Mouse (Mus musculus): ENCODE data around the gene Clasp1.

Clasp1 gene

GRCm38 (mm10) chr1:118501691-118502090, 112.8 kb downstream of the Clasp1 start:
- DNase-seq: no peak

- no peak for DNase-seq
Observed at GRCm38 (mm10) chr1:118505746-118506145, 116.9 kb downstream of the Clasp1 start.

DNA sequence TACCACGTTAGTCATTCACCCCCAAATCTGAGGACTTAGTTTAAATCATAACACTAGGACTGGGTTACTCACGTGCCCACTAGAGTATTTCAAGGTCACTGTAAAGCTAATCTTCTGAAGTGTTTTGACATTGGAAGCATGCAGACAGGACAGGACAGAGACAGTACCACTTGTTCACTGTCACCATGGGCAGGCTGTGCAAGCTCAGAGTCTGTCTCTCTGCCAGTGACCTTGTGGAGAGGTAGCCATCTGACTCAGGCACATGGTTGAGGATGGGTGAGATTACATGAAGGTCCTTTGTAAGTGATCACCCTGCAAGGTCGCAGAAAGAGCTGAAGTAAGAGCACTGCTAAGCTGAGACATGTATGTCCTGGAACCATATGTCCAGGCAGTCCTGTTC, 122.1 kb downstream of the Clasp1 start:
- DNase-seq: no peak

GRCm38 (mm10) chr1:118511738-118512530, 123.1 kb downstream of the Clasp1 start:
- DNase-seq: no peak

- no peak for DNase-seq
Observed at GRCm38 (mm10) chr1:118516256-118516655, 127.4 kb downstream of the Clasp1 start.

DNA sequence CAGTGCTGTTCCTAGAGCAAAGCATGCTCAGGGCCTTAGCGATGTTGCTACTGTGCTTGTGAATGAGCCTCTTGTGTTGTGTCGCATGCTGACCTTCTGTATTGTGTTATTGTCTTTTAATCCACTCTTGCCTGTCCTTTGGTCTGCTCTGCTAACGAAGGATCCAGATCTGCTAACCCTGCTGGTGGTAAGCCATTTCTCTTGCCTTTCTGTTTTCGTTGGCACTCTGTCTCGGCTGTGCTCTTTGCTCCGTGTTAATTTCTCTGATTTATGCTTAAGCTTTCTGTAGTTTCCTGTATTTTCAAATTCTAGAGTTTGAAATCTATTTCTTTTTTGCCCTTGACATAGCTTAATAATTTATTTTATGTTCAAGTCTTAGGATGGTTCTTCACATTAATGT, 134.3 kb downstream of the Clasp1 start:
- DNase-seq: no peak

DNA sequence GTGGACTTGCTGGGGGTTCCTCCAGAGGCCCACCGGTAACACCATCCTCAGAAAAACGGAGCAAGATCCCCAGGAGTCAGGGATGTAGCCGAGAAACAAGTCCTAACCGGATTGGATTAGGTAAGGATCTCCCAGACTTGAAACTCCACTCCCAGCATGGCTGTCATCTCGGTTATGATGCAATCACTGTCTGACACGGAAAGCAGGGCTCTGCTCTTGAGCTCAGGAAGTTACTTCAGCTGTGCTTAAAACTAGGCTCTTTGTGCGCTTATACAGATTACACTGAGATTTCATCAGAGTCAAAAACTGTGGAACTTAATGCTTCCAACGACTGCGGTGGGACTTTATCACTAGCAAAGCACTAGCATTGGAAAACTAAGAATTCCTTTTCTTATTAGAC, 136.5 kb downstream of the Clasp1 start:
- DNase-seq: no peak

- DNase-seq: peak in 1 of 2 experiments; percentile 18
Observed at GRCm38 (mm10) chr1:118529213-118529612, 140.4 kb downstream of the Clasp1 start.

DNA sequence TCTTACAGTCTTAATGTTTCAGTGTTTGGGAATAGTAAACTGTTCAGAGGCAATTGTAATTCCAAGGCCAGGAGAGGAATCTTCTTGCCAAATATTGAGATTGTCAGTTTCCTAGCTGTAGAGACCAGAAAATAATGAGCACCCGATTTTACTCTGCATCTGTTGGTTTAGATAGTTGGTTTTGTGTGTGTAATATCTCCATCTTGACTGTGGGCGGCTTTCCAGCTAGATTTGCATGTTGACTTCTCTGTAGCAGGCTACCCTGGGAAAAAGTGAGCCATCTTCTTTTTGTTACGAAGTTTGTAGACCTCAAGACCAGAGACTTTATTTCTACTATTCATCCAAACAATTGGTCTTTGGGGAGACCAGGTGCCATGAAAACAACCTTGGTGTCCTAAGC, 142.4 kb downstream of the Clasp1 start:
- no peak for DNase-seq

GRCm38 (mm10) chr1:118536021-118536420, 147.2 kb downstream of the Clasp1 start:
- peak; percentile 57 to 65 for DNase-seq

DNA sequence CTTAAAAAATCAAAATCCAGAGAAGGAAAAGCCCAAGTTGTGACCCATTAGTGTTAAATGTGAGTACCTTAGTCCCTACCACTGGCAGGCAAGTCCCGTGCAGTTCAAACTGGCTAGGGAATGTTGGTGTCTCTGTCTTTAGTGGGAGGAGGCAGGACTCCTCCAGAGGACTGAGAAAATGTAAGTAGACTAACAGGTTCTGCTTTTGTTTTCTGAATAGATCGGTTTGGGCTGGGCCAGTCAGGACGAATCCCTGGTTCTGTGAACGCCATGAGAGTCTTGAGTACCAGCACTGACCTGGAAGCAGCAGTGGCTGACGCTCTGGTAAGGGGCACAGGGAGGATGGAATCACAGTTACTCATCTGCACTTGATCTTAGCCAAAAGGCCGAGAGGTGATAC, 150.2 kb downstream of the Clasp1 start:
- no peak for DNase-seq

DNA sequence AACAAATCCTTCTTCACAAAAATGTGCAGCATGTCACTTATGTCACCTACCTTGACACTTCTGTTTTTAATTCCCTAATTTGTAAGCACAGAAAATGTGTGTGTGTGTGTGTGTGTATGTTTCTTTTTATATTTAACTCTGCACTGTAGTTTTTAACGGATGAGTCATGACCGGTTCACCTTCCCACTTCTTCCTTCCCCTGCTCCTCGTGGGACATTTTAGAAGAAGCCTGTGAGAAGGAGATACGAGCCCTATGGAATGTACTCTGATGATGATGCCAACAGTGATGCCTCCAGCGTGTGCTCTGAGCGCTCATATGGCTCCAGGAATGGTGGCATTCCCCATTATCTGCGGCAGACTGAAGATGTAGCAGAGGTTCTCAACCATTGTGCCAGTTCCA, 154.0 kb downstream of the Clasp1 start:
- no peak for DNase-seq

DNA sequence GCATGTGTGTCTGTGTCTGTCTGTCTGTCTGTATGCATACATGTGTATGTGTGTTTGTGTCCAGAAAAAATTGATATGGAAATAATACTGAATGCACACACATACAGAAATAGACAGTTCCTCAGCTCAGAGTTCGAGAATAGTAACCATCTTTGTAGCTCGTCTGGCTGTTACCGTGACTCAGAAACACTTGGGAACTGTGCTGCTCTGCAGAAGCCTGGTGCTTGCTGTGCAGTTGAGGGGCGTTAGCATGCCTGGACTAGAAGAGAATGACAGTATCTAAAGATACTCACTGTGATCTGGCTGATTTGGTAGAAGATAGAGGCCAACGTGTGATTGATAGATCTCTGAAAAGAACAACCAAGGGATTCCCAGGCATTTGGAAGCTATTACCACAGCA, 159.9 kb downstream of the Clasp1 start:
- DNase-seq: no peak

- no peak for DNase-seq
Observed at GRCm38 (mm10) chr1:118551152-118551551, 162.3 kb downstream of the Clasp1 start.

DNA sequence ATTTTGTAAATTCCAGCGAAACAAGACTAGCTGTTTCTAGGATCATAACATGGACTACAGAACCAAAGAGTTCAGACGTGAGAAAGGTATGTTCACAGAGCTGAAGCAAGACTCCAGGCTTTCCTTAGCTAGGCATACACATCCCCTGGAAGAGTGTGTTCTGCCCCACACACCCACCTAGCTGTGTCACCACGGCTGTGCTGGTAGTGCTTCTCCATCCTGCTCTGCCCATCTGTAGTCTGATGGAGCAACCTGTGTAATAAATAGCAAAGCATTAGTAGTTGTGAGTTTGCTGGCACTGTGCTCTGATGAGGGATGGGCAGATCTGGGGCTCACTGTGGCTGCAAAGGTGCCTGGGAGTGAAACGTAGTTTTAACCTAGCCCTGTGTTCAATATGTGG, 163.2 kb downstream of the Clasp1 start:
- DNase-seq: no peak

GRCm38 (mm10) chr1:118553045-118553444, 164.2 kb downstream of the Clasp1 start:
- no peak for DNase-seq

GRCm38 (mm10) chr1:118553451-118553850, 164.6 kb downstream of the Clasp1 start:
- DNase-seq: no peak

DNA sequence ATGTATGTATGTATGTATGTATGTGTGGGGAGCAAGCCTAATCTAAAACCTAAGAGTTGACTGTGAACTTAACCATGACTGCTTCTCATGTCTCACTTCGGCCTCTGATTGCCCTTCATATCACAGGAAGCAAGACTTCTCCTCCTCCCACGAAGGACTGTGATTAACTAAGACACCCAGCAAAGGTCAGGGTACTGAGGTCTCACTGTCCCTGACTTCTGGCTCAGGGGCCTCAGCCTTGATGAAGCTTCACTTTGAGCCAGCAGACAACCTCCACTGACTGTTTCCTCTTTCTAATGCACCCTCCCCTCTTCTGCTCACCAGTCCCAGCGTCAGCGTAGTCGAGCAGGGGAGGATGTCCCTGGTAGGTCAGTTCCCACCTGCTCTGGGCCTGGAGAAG, 166.1 kb downstream of the Clasp1 start:
- DNase-seq: no peak

DNA sequence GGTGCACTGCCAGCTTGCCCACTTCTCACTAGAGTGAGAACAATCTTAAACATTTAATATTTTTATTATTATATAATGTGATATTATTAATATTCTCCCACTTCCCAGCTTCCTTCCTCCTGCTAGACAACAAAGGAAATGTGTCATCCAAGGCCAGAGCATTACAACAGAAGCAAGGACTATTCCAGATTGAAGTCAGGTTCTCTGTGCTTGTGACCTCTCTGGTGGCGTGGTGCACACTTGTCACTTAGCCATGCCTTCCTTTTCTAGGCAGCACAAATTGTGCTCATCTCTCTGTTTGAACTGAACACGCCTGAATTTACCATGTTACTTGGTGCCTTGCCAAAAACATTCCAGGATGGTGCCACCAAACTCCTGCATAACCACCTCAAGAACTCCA, 170.9 kb downstream of the Clasp1 start:
- DNase-seq: no peak

DNA sequence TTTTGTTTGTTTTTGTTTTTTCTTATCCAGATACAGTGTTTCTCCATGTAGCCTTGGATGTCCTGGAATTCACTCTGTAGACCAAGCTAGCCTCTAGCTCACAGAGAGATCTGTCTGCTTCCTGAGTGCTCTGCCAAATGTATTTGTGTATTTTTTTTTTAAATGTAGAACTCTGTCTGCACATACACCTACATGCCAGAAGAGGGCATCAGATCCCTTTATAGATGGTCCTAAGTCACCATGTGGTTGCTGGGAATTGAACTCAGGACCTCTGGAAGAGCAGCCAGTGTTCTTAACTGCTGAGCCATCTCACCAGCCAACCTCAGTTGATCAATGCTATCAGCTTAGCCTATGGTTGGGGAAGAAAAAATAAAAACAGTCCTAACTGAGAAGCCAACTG, 175.7 kb downstream of the Clasp1 start:
- DNase-seq: no peak

GRCm38 (mm10) chr1:118567659-118568058, 178.8 kb downstream of the Clasp1 start:
- no peak for DNase-seq

- no peak for DNase-seq
Observed at GRCm38 (mm10) chr1:118580174-118580702, 191.4 kb downstream of the Clasp1 start.

DNA sequence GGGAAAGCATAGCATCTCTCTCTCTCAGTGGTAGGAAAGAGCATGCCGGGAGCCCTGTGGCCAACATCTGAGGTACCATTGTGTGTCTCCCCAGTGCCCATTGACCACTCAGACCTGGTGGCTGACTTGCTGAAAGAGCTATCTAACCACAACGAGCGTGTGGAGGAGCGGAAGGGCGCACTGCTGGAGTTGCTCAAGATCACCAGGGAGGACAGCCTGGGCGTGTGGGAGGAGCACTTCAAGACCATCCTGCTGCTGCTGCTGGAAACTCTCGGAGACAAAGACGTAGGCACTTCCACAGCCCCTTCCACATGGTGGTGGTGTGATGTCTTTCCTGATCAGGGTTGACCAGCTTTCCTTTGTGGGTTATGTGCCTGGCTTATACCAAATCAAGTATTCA, 192.3 kb downstream of the Clasp1 start:
- no peak for DNase-seq

- DNase-seq: no peak
Observed at GRCm38 (mm10) chr1:118589721-118590120, 200.9 kb downstream of the Clasp1 start.

GRCm38 (mm10) chr1:118592933-118593332, 204.1 kb downstream of the Clasp1 start:
- no peak for DNase-seq
